Mouse (Mus musculus) adrenal gland, adult 10 weeks (tissue): Measurements from ENCODE around the gene Vmn1r118. TPM values are rescaled to one million over a fixed set of nuclear protein-coding genes. Genes with fewer than 3 reads are reported as not detected.

Experiments
- polyA plus RNA-seq: library from polyadenylated mRNA; stranded (reverse); fragments of 350-450 nt; fragmentation: Illumina TruSeq; extraction: RNeasy Lipid Tissue Mini Kit (QIAGEN cat#74804); gene quantifications from one replicate; pipeline ENCODE4 v1.2.3, GENCODE M21; 2014; ENCODE audit warnings: low read depth, low replicate concordance

Vmn1r118 gene
- not detected for polyA plus RNA-seq

GRCm38 (mm10) chr7:20912247-20912646 lies at the start of gene Vmn1r118:
Vmn1r118 (minus strand) TSS chr7:20912347.

GRCm38 (mm10) chr7:20884021-20884420 lies 28.1 kb downstream of the Vmn1r118 start, which contains the start of gene Vmn1r117:
Vmn1r117 (minus strand) TSS chr7:20884121.

DNA sequence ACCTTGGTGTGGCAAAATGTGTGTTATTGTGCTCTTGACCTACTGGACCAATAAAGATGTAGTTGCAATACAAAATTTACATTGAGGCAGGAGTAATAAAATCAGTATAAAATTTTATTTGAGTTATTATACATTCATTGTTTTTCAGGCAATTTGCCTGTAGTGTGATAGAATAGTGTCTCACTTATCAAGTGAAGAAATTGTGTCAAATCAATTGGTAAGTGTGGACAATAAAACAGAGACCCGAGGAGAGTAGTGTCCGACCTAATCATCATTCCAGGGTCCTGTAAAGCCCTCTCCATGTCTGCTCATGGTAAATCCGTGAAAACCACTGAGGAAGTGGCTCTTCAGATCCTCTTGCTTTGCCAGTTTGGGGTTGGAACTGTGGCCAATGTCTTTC lies 40.2 kb downstream of the Vmn1r118 start, which contains the start of gene Vmn1r116:
Gene Vmn1r116 (plus strand): TSS at position 301 of the 400 bp plus-strand sequence.

Other genes starting within 250 kb of the Vmn1r118 start
- not detected for gene Vmn1r107, start 243.4 kb downstream of the Vmn1r118 start, polyA plus RNA-seq
- not detected for gene Vmn1r111, start 209.1 kb downstream of the Vmn1r118 start, polyA plus RNA-seq
- gene Gm10668, start 181.7 kb downstream of the Vmn1r118 start, polyA plus RNA-seq = not detected
- gene Vmn1r112, start 141.2 kb downstream of the Vmn1r118 start, polyA plus RNA-seq = not detected
- gene Vmn1r113, start 125.1 kb downstream of the Vmn1r118 start, polyA plus RNA-seq = not detected
- gene Vmn1r114, start 100.2 kb downstream of the Vmn1r118 start, polyA plus RNA-seq = not detected
- gene Vmn1r115, start 67.4 kb downstream of the Vmn1r118 start, polyA plus RNA-seq = not detected
- not detected for gene Vmn1r116, start 40.1 kb downstream of the Vmn1r118 start, polyA plus RNA-seq
- gene Vmn1r117, start 28.2 kb downstream of the Vmn1r118 start, polyA plus RNA-seq = not detected
- not detected for gene Vmn1r119, start 100.1 kb upstream of the Vmn1r118 start, polyA plus RNA-seq
- gene Vmn1r120, start 141.4 kb upstream of the Vmn1r118 start, polyA plus RNA-seq = not detected
- gene Vmn1r121, start 186.2 kb upstream of the Vmn1r118 start, polyA plus RNA-seq = not detected
- gene Vmn1r122, start 221.8 kb upstream of the Vmn1r118 start, polyA plus RNA-seq = not detected
- not detected for gene Vmn1r123, start 249.8 kb upstream of the Vmn1r118 start, polyA plus RNA-seq